Mouse (Mus musculus) stomach, postnatal 0 days (tissue): ENCODE data around the gene Parp14. TPM values are rescaled to one million over a fixed set of nuclear protein-coding genes. Genes with fewer than 3 reads are reported as not detected.

Source experiments
- ATAC-seq: fragments of 200-750 bp; cut with Nextera tagmentation; 2 replicates; pipeline ENCODE4 v1.8.0; 2017; ENCODE audit not compliant: low FRiP score, low TSS enrichment
- DNase-seq: peaks from one replicate; pipeline ENCODE4 v3.0.0-alpha.2; 2016; ENCODE audit warnings: low spot score
- H3K27ac ChIP-seq: fragments of 300-500 bp; sonication (generic); replicated peaks from 2 replicates; pipeline ENCODE4 v1.5.1; 2014; ENCODE audit warnings: mild to moderate bottlenecking, control low read depth
- H3K27me3 ChIP-seq: fragments of 300-500 bp; sonication (generic); 2 replicates; pipeline ENCODE4 v1.6.1; 2014; ENCODE audit warnings: low read length; ENCODE audit not compliant: control insufficient read depth, insufficient read depth
- H3K36me3 ChIP-seq: fragments of 300-500 bp; sonication (generic); 2 replicates; pipeline ENCODE4 v1.6.1; 2014; ENCODE audit warnings: low read length, mixed read lengths; ENCODE audit not compliant: control insufficient read depth, insufficient read depth
- H3K4me1 ChIP-seq: fragments of 300-500 bp; sonication (generic); replicated peaks from 2 replicates; pipeline ENCODE4 v1.6.1; 2014; ENCODE audit warnings: antibody characterized with exemption; ENCODE audit not compliant: control insufficient read depth, insufficient read depth
- H3K4me2 ChIP-seq: fragments of 300-500 bp; sonication (generic); replicated peaks from 2 replicates; pipeline ENCODE4 v1.6.1; 2014; ENCODE audit warnings: low read depth, mild to moderate bottlenecking, control low read depth, moderate library complexity
- H3K4me3 ChIP-seq: fragments of 300-500 bp; sonication (generic); 2 replicates; pipeline ENCODE4 v1.5.1; 2014; ENCODE audit warnings: low read depth, low read length, control low read depth
- H3K9ac ChIP-seq: fragments of 300-500 bp; sonication (generic); 2 replicates; pipeline ENCODE4 v1.6.1; 2014; ENCODE audit warnings: mild to moderate bottlenecking, low read length, control low read depth, mixed read lengths
- H3K9me3 ChIP-seq: fragments of 300-500 bp; sonication (generic); 2 replicates; pipeline ENCODE4 v1.6.1; 2016; ENCODE audit warnings: low read length; ENCODE audit not compliant: control insufficient read depth
- CTCF ChIP-seq: IDR thresholded peaks from 2 replicates; pipeline ENCODE4 v1.5.1; 2016; ENCODE audit warnings: antibody characterized with exemption, low read depth, mild to moderate bottlenecking, moderate library complexity
- EP300 ChIP-seq: optimal IDR thresholded peaks from 2 replicates; pipeline ENCODE3; 2016; ENCODE audit warnings: antibody characterized with exemption
- WGBS: fragments of 180-500 bp; shearing (Covaris S2); extraction: QIAGEN DNeasy Blood & Tissue Kit; methylation state at CpG from one replicate; pipeline ENCODE4 v1.1.7; 2014; 5-methylcytosine and 5-hydroxymethylcytosine counted together
- polyA plus RNA-seq: library from polyadenylated mRNA; unstranded; fragments of >200 nt; fragmentation: Nextera tagmentation; extraction: Ambion mirVana; gene quantifications from 2 replicates; pipeline ENCODE4 v1.2.1, GENCODE M21; 2015

The Parp14 gene
- polyA plus RNA-seq, 1 experiment from 2014 or later, result 1.4 TPM

GRCm38 (mm10) chr16:35907432-35908201 is 36.3 kb upstream of the Parp14 start:
- Histone ChIP-seq H3K4me3 (no peak overlapping the region), H3K9me3 (no peaks in the 10 kb centered on the region), H3K27ac (no peak overlapping the region), H3K9ac (no peak overlapping the region), H3K4me2 (no peak overlapping the region), H3K27me3 (no peaks in the 10 kb centered on the region), H3K4me1 (no peaks in the 10 kb centered on the region), H3K36me3 (no peaks in the 10 kb centered on the region)
- ATAC-seq, result peak; percentile 87
- 42% methylated on average over 4 of the region's 4 CpGs for WGBS
- DNase-seq, result peak; percentile 27
- TF ChIP-seq CTCF (no peak), EP300 (no peak)

- TF ChIP-seq CTCF, result no peak
- no peak for TF ChIP-seq EP300
- no peaks in the 10 kb centered on the region for H3K9me3 ChIP-seq
- no peak overlapping the region for H3K9ac ChIP-seq
- H3K4me1 ChIP-seq, result no peaks in the 10 kb centered on the region
- H3K4me3 ChIP-seq, result no peak overlapping the region
- 61% methylated on average over 7 of the region's 7 CpGs for WGBS
- DNase-seq (no peak), ATAC-seq (no peak)
- H3K27ac ChIP-seq, result no peak overlapping the region
- no peak overlapping the region for H3K4me2 ChIP-seq
- no peaks in the 10 kb centered on the region for H3K27me3 ChIP-seq
- no peaks in the 10 kb centered on the region for H3K36me3 ChIP-seq
Measured at GRCm38 (mm10) chr16:35906887-35907286, 35.5 kb upstream of the Parp14 start.

GRCm38 (mm10) chr16:35905819-35906485 is 34.6 kb upstream of the Parp14 start:
- DNase-seq (no peak), ATAC-seq (no peak)
- Histone ChIP-seq H3K4me2 (no peak overlapping the region), H3K36me3 (no peaks in the 10 kb centered on the region), H3K27me3 (no peaks in the 10 kb centered on the region), H3K4me3 (no peak overlapping the region), H3K9me3 (no peaks in the 10 kb centered on the region), H3K27ac (no peak overlapping the region), H3K9ac (no peak overlapping the region), H3K4me1 (no peaks in the 10 kb centered on the region)
- 69% methylated on average over 6 of the region's 6 CpGs for WGBS
- TF ChIP-seq EP300, result no peak
- TF ChIP-seq CTCF, result no peak

- H3K9ac ChIP-seq, result no peak overlapping the region
- H3K4me1 ChIP-seq, result no peaks in the 10 kb centered on the region
- 89% methylated on average over 3 of the region's 3 CpGs for WGBS
- H3K36me3 ChIP-seq, result no peaks in the 10 kb centered on the region
- no peak for ATAC-seq
- H3K27me3 ChIP-seq, result no peaks in the 10 kb centered on the region
- TF ChIP-seq EP300, result no peak
- no peak for TF ChIP-seq CTCF
- no peak overlapping the region for H3K4me3 ChIP-seq
- H3K9me3 ChIP-seq, result no peaks in the 10 kb centered on the region
- DNase-seq, result no peak
- no peak overlapping the region for H3K4me2 ChIP-seq
- H3K27ac ChIP-seq, result no peak overlapping the region
Measured at GRCm38 (mm10) chr16:35905355-35905754, 34.0 kb upstream of the Parp14 start.

GRCm38 (mm10) chr16:35904121-35904736 is 32.9 kb upstream of the Parp14 start:
- Histone ChIP-seq H3K9me3 (no peaks in the 10 kb centered on the region), H3K36me3 (no peaks in the 10 kb centered on the region), H3K4me1 (no peaks in the 10 kb centered on the region), H3K27ac (no peak overlapping the region), H3K4me3 (no peak overlapping the region), H3K27me3 (no peaks in the 10 kb centered on the region), H3K9ac (no peak overlapping the region), H3K4me2 (no peak overlapping the region)
- no peak for DNase-seq
- no peak for TF ChIP-seq CTCF
- TF ChIP-seq EP300, result no peak
- no peak for ATAC-seq
- WGBS, result 85% methylated on average over 4 of the region's 4 CpGs
